Mouse (Mus musculus): ENCODE results near the gene Ehbp1.

DNA sequence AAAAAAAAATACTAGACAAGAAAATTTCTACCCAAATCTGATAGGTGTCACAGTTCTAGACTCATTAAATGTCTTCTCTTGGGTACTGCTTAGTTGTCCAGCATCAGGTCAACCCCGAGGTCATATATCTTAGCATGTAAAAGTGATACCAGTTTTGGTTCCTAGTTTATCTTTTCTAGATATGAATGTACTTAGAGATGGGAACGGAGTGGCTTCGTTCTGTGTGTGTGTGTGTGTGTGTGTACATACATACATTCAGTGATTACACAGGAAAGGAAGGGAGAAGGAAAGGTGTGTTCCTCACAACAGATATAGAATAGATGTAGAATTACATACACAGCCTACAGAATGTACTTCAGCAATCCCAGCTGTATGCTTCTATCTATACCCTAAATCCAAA, 308.5 kb downstream of the Ehbp1 start:
- TF ChIP-seq POLR2A (IDR thresholded peaks at IDR 0.05; ENCODE audit: insufficient read depth, low read depth, low read length) (no peak), CTCF (IDR thresholded peaks at IDR 0.05; ENCODE audit: insufficient read depth, low read depth, low read length) (no peak)

All from olfactory bulb, adult 2 months (tissue).